In genomic region chr4:152177537-152178343, GRCm38 (mm10) we compare ENCODE assay signal across 8 mouse cellular contexts. TPM values are rescaled to one million over a fixed set of nuclear protein-coding genes. Genes with fewer than 3 reads are reported as not detected.
DNase-seq lines count a peak whose midpoint lies in the region; ATAC-seq and TF ChIP-seq lines count a peak whose summit lies in the region.

Gene Acot7, plus strand, starts transcription at chr4:152178134.

- H3K27ac ChIP-seq in bone marrow macrophage, adult 2 months (ENCODE audit: insufficient read depth, low read depth, low read length) = peak within 1 kb of the TSS; percentile 65
- H3K27ac ChIP-seq in embryonic facial prominence, embryonic 15.5 days (replicated peaks) = peak within 1 kb of the TSS; percentile 82
- H3K27ac ChIP-seq in limb, embryonic 13.5 days = peak within 1 kb of the TSS; percentile 48; the same call in 1 of the 2 replicates
- peak within 1 kb of the TSS; percentile 87 for H3K27ac ChIP-seq in midbrain, embryonic 15.5 days

- DNase-seq in 416B (ENCODE audit: low read depth) = peak; percentile 91
- peak; percentile 83 for DNase-seq in heart, adult 8-10 months (ENCODE audit: low spot score)
- DNase-seq in kidney, adult 9 months = peak; percentile 90
- DNase-seq in spleen, adult 18-20 months = peak; percentile 86 to 91

- peaks cover 14% of the 10 kb centered on the region for H3K4me1 ChIP-seq in bone marrow macrophage, adult 2 months (ENCODE audit: control insufficient read depth, insufficient read depth, low read length)
- H3K4me1 ChIP-seq in embryonic facial prominence, embryonic 15.5 days = peaks cover 19% of the 10 kb centered on the region
- peaks cover 19% of the 10 kb centered on the region for H3K4me1 ChIP-seq in limb, embryonic 13.5 days
- H3K4me1 ChIP-seq in midbrain, embryonic 15.5 days = peaks cover 27% of the 10 kb centered on the region

- TF ChIP-seq CTCF in bone marrow macrophage, adult 2 months (IDR thresholded peaks at IDR 0.05; ENCODE audit: low read depth, low read length) = no peak

- no peaks in the 10 kb centered on the region for H3K9me3 ChIP-seq in embryonic facial prominence, embryonic 15.5 days (replicated peaks)
- no peaks in the 10 kb centered on the region for H3K9me3 ChIP-seq in limb, embryonic 13.5 days
- no peaks in the 10 kb centered on the region for H3K9me3 ChIP-seq in midbrain, embryonic 15.5 days

- no peak; the same call in 1 of the 2 replicates for TF ChIP-seq POLR2A in bone marrow macrophage, adult 2 months (IDR thresholded peaks at IDR 0.05; ENCODE audit: borderline replicate concordance, low read depth, low read length)

- H3K4me3 ChIP-seq in bone marrow macrophage, adult 2 months (ENCODE audit: insufficient read depth, low read length) = peak within 1 kb of the TSS; percentile 76
- peak within 1 kb of the TSS; percentile 69 for H3K4me3 ChIP-seq in embryonic facial prominence, embryonic 15.5 days (replicated peaks)
- peak within 1 kb of the TSS; percentile 65 for H3K4me3 ChIP-seq in limb, embryonic 13.5 days
- H3K4me3 ChIP-seq in midbrain, embryonic 15.5 days = peak within 1 kb of the TSS; percentile 63

- H3K9ac ChIP-seq in embryonic facial prominence, embryonic 15.5 days = peak within 1 kb of the TSS; percentile 81
- H3K9ac ChIP-seq in limb, embryonic 13.5 days = peak within 1 kb of the TSS; percentile 87
- H3K9ac ChIP-seq in midbrain, embryonic 15.5 days = peak within 1 kb of the TSS; percentile 62

- H3K27me3 ChIP-seq in embryonic facial prominence, embryonic 15.5 days = peaks cover 18% of the 10 kb centered on the region
- H3K27me3 ChIP-seq in limb, embryonic 13.5 days = peaks cover 42% of the 10 kb centered on the region
- H3K27me3 ChIP-seq in midbrain, embryonic 15.5 days (replicated peaks) = peaks cover 21% of the 10 kb centered on the region

- H3K4me2 ChIP-seq in embryonic facial prominence, embryonic 15.5 days (replicated peaks) = peak within 1 kb of the TSS; percentile 97
- peak within 1 kb of the TSS; percentile 97 for H3K4me2 ChIP-seq in limb, embryonic 13.5 days (replicated peaks)
- H3K4me2 ChIP-seq in midbrain, embryonic 15.5 days = peak within 1 kb of the TSS; percentile 94

- peak; percentile 96 for ATAC-seq in embryonic facial prominence, embryonic 15.5 days (ENCODE audit: insufficient number of reproducible peaks, low FRiP score, low TSS enrichment, low read depth)
- ATAC-seq in limb, embryonic 13.5 days (ENCODE audit: low FRiP score, low read depth) = peak; percentile 95
- peak; percentile 94 for ATAC-seq in midbrain, embryonic 15.5 days (replicated peaks)

- no peaks in the 10 kb centered on the region for H3K36me3 ChIP-seq in embryonic facial prominence, embryonic 15.5 days
- H3K36me3 ChIP-seq in limb, embryonic 13.5 days = no peaks in the 10 kb centered on the region
- no peaks in the 10 kb centered on the region; the same call in 1 of the 2 replicates for H3K36me3 ChIP-seq in midbrain, embryonic 15.5 days (replicated peaks)

- under 1% methylated on average over 102 of the region's 108 CpGs for WGBS in embryonic facial prominence, embryonic 15.5 days
- under 1% methylated on average over 83 of the region's 108 CpGs for WGBS in limb, embryonic 13.5 days
- under 1% methylated on average over 93 of the region's 108 CpGs for whole genome bisulfite sequencing in midbrain, embryonic 15.5 days

RNA-seq across cellular contexts. Expression of gene Acot7, which starts in this region (rescaled TPM):
- polyA plus RNA-seq in bone marrow macrophage, adult 2 months (2012; ENCODE audit: insufficient read depth, insufficient read length, missing spikeins) = 39.0 and 46.2 TPM in 2 replicates
- 65.5 and 77.0 TPM in 2 replicates for polyA plus RNA-seq in embryonic facial prominence, embryonic 15.5 days (2015; fragmentation: Nextera tagmentation; extraction: Ambion mirVana)
- total RNA-seq in heart, adult 8-10 months (2022) = 10 to 100 TPM; 63.9 to 80.9 (median 69.3) TPM
- 49.0 and 53.2 TPM in 2 replicates for polyA plus RNA-seq in limb, embryonic 13.5 days (2015; fragmentation: Nextera tagmentation; extraction: Ambion mirVana)
- 409 and 418 TPM in 2 replicates for polyA plus RNA-seq in midbrain, embryonic 15.5 days (2015; fragmentation: Nextera tagmentation; extraction: Ambion mirVana)

Comparison
In these comparisons a context has a peak if more than half of its experiments do, and no peak if none do; other contexts are left out.
1. Peak in every context shown above with its lines: DNase-seq, ATAC-seq, H3K4me3 ChIP-seq and H3K27ac ChIP-seq.